8 mouse cellular contexts compared by ENCODE assay signal in the genomic region with DNA sequence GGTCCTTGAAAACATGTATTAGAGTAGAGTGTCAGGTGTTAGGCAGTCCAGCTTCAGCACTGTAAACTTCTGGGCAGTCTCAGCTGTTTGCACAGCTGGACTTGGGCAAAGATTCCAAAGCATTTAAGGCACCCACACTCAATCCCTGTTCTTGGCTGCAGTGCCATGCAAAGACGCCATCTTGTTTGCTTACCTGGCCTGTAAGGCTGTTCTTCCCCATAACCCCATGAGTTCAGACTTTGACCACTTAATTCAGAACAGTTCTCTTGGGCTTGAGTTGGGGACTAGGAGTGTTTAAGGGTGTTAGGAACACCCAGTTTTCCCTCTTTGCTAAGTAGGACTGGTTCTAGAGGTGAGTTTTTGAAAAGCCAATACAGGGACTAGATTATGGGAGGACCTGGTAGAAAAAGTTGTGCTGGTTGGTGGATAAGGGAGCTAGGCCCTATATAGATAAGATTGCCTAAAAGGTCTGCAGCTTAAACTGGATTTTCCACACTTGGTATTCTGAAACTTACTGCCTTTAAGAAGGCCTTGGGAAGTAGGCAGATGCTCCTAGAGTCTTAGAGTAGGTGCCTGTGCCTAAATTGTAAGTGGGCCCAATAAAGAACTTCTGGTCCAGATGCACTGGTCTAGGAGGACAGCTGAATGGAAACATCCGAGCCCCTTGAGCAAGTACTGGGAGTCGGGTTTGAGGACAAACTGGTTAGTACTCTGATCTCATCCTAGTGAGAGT. TPM values are rescaled to one million over a fixed set of nuclear protein-coding genes. Genes with fewer than 3 reads are reported as not detected.
A peak's percentile ranks its signal among the peaks of the same experiment; 100 is the strongest.
DNase-seq lines count a peak whose midpoint lies in the region; ATAC-seq and TF ChIP-seq lines count a peak whose summit lies in the region.

No protein-coding gene starts in this region.

- peak overlapping the region; percentile 70 for H3K27ac ChIP-seq in testis, adult 2 months (ENCODE audit: control insufficient read depth, insufficient read depth, low read depth, low read length)
- peak overlapping the region; percentile 99 for H3K27ac ChIP-seq in liver, embryonic 11.5 days (ENCODE audit: low read depth, low read length)

- peak; percentile 16 for DNase-seq in adrenal gland, adult 2 months
- no peak for DNase-seq in adrenal gland, adult 18-20 months (ENCODE audit: low spot score in 2 of 2)
- no peak for DNase-seq in testis, postnatal 10 days (ENCODE audit: low spot score)
- DNase-seq in liver, embryonic 11.5 days (ENCODE audit: low spot score), result no peak
- no peak for DNase-seq in yolk sac, embryonic 10.5 days (ENCODE audit: low spot score)
- no peak for DNase-seq in layer of hippocampus, adult 18-20 months (ENCODE audit: low spot score in 2 of 2)
- DNase-seq in adrenal gland, adult 8-10 months, result no peak

- 28% methylated on average over 3 of the region's 3 CpGs for WGBS in liver, embryonic 11.5 days

- H3K36me3 ChIP-seq in testis, adult 2 months (ENCODE audit: control insufficient read depth, insufficient read depth, low read length), result peaks cover 4% of the 10 kb centered on the region
- peaks cover 41% of the 10 kb centered on the region for H3K36me3 ChIP-seq in liver, embryonic 11.5 days (ENCODE audit: control insufficient read depth, insufficient read depth, low read length)

- peaks cover 2% of the 10 kb centered on the region; the same call in 1 of the 2 replicates for H3K4me1 ChIP-seq in testis, adult 2 months (ENCODE audit: control insufficient read depth, insufficient read depth, low read length)
- H3K4me1 ChIP-seq in liver, embryonic 11.5 days (replicated peaks; ENCODE audit: control insufficient read depth, insufficient read depth, low read length), result peaks cover 16% of the 10 kb centered on the region

- peak overlapping the region; percentile 100 for H3K9ac ChIP-seq in liver, embryonic 11.5 days (ENCODE audit: low read depth, low read length)

- H3K27me3 ChIP-seq in testis, adult 2 months (ENCODE audit: control insufficient read depth, insufficient read depth, low read length), result no peaks in the 10 kb centered on the region
- H3K27me3 ChIP-seq in liver, embryonic 11.5 days (replicated peaks; ENCODE audit: control insufficient read depth, insufficient read depth, low read length), result no peaks in the 10 kb centered on the region

- H3K4me3 ChIP-seq in testis, adult 2 months (ENCODE audit: control insufficient read depth, low read depth, low read length), result peak overlapping the region; percentile 87
- H3K4me3 ChIP-seq in liver, embryonic 11.5 days (ENCODE audit: low read depth, low read length), result peak overlapping the region; percentile 88

- TF ChIP-seq POLR2A in testis, adult 2 months (IDR thresholded peaks at IDR 0.05; ENCODE audit: control insufficient read depth, low read depth, low read length), result no peak

- ATAC-seq in liver, embryonic 11.5 days (replicated peaks; ENCODE audit: low FRiP score), result no peak

- no peak for TF ChIP-seq CTCF in testis, adult 2 months (IDR thresholded peaks at IDR 0.05; ENCODE audit: control insufficient read depth, insufficient read depth, insufficient replicate concordance, low read depth, low read length)

- H3K9me3 ChIP-seq in liver, embryonic 11.5 days (ENCODE audit: control insufficient read depth, low read length), result no peaks in the 10 kb centered on the region

- peak overlapping the region; percentile 95 for H3K4me2 ChIP-seq in liver, embryonic 11.5 days

RNA-seq across cellular contexts. Expression of gene Trpv2, which starts 30.8 kb away (rescaled TPM):
- 1 to 10 TPM; 2.7 to 4.2 TPM for total RNA-seq in adrenal gland, adult 2 months (2021)
- 2.7 and 3.9 TPM in 2 replicates for polyA plus RNA-seq in adrenal gland, adult 2 months (2012; rRNA removed)
- total RNA-seq in adrenal gland, adult 18-20 months (2021), result 1 to 10 TPM; 3.4 to 7.2 TPM
- polyA plus RNA-seq in testis, adult 2 months (2012; rRNA removed), result 0.67 and 0.97 TPM in 2 replicates
- polyA plus RNA-seq in liver, embryonic 11.5 days (2014; fragmentation: Nextera tagmentation; extraction: Ambion mirVana), result 9.7 and 10.9 TPM in 2 replicates
- total RNA-seq in layer of hippocampus, adult 18-20 months (2021), result 10 to 100 TPM; 12.8 to 14.9 TPM
- total RNA-seq in adrenal gland, adult 8-10 months (2022), result 1 to 10 TPM; 3.6 to 7.2 (median 4.9) TPM

RNA-seq across cellular contexts. Expression of gene Lrrc75a, which starts 43.3 kb away (rescaled TPM):
- total RNA-seq in adrenal gland, adult 2 months (2021), result 10 to 100 TPM; 17.5 to 40.5 TPM
- polyA plus RNA-seq in adrenal gland, adult 2 months (2012; rRNA removed), result 46.9 and 73.5 TPM in 2 replicates
- total RNA-seq in adrenal gland, adult 18-20 months (2021), result 10 to 100 TPM; 13.9 to 23.5 TPM
- 6.8 and 8.0 TPM in 2 replicates for polyA plus RNA-seq in testis, adult 2 months (2012; rRNA removed)
- 6.7 and 8.1 TPM in 2 replicates for polyA plus RNA-seq in liver, embryonic 11.5 days (2014; fragmentation: Nextera tagmentation; extraction: Ambion mirVana)
- total RNA-seq in layer of hippocampus, adult 18-20 months (2021), result 1 to 10 TPM; 8.5 to 8.7 TPM
- 10 to 100 TPM; 30.3 to 54.2 (median 37.9) TPM for total RNA-seq in adrenal gland, adult 8-10 months (2022)

RNA-seq across cellular contexts. Expression of gene Mmgt2, which starts 43.4 kb away (rescaled TPM):
- total RNA-seq in adrenal gland, adult 2 months (2021), result 10 to 100 TPM; 34.5 to 47.3 TPM
- polyA plus RNA-seq in adrenal gland, adult 2 months (2012; rRNA removed), result 87.2 and 88.1 TPM in 2 replicates
- 10 to 100 TPM; 26.5 to 36.7 TPM for total RNA-seq in adrenal gland, adult 18-20 months (2021)
- 5.2 and 8.6 TPM in 2 replicates for polyA plus RNA-seq in testis, adult 2 months (2012; rRNA removed)
- polyA plus RNA-seq in liver, embryonic 11.5 days (2014; fragmentation: Nextera tagmentation; extraction: Ambion mirVana), result 25.7 and 26.1 TPM in 2 replicates
- 10 to 100 TPM; 14.2 to 15.9 TPM for total RNA-seq in layer of hippocampus, adult 18-20 months (2021)
- 10 to 100 TPM; 39.9 to 60.5 (median 52.3) TPM for total RNA-seq in adrenal gland, adult 8-10 months (2022)

RNA-seq across cellular contexts. Expression of gene Ubb, which starts 54.1 kb away (rescaled TPM):
- 1,000 to 10,000 TPM; 1,385 to 1,758 TPM for total RNA-seq in adrenal gland, adult 2 months (2021)
- polyA plus RNA-seq in adrenal gland, adult 2 months (2012; rRNA removed), result 1,114 and 1,206 TPM in 2 replicates
- total RNA-seq in adrenal gland, adult 18-20 months (2021), result 1,000 to 10,000 TPM; 1,040 to 1,434 TPM
- polyA plus RNA-seq in testis, adult 2 months (2012; rRNA removed), result 5,144 and 5,757 TPM in 2 replicates
- 2,001 and 2,023 TPM in 2 replicates for polyA plus RNA-seq in liver, embryonic 11.5 days (2014; fragmentation: Nextera tagmentation; extraction: Ambion mirVana)
- total RNA-seq in layer of hippocampus, adult 18-20 months (2021), result 1,000 to 10,000 TPM; 1,877 to 1,910 TPM
- 1,000 to 10,000 TPM; 1,433 to 1,769 (median 1,540) TPM for total RNA-seq in adrenal gland, adult 8-10 months (2022)
